Mouse (Mus musculus): ENCODE measurements around the gene 2410004B18Rik.

GRCm38 (mm10) chr3:145903530-145903929 lies 34.3 kb upstream of the 2410004B18Rik start:
- no peak for TF ChIP-seq POLR2A (IDR thresholded peaks at IDR 0.05; ENCODE audit: insufficient read length, low read depth)
- no peak for TF ChIP-seq CEBPB (IDR thresholded peaks at IDR 0.05; ENCODE audit: insufficient read depth, poor library complexity, severe bottlenecking)
- TF ChIP-seq TCF12 (IDR thresholded peaks at IDR 0.05; ENCODE audit: insufficient read depth, poor library complexity, severe bottlenecking): no peak
- no peak for TF ChIP-seq MAX (IDR thresholded peaks at IDR 0.05; ENCODE audit: low read depth)
- no peak for TF ChIP-seq POLR2AphosphoS2 (IDR thresholded peaks at IDR 0.05; ENCODE audit: insufficient read length, low read depth)
- TF ChIP-seq E2F4 (IDR thresholded peaks at IDR 0.05; ENCODE audit: insufficient read depth): no peak
- no peak for TF ChIP-seq MYOG (IDR thresholded peaks at IDR 0.05; ENCODE audit: control insufficient read depth in 1 of 3, insufficient read depth in 1 of 3, insufficient read length in 2 of 3, low read depth in 2 of 3)
- no peak for TF ChIP-seq REST (IDR thresholded peaks at IDR 0.05; ENCODE audit: insufficient read depth, insufficient read length)
- TF ChIP-seq MYOD1 (IDR thresholded peaks at IDR 0.05; ENCODE audit: control insufficient read depth in 1 of 3, insufficient read length in 2 of 3, low read depth in 2 of 3): no peak

Measured in myocyte (in vitro differentiated cells).